Mouse (Mus musculus) heart, postnatal 0 days (tissue): ENCODE measurements at regions not wholly inside any gene's neighbourhood (a gene's known extent, or its start where the extent isn't known, plus 50 kb on each side); places are given as distances from the start of the nearest gene placed in this dataset.

Experiments
- ATAC-seq: fragments of 200-750 bp; cut with Nextera tagmentation; 2 replicates; pipeline ENCODE4 v1.8.0; 2017; ENCODE audit warnings: low read depth, moderate number of reproducible peaks, moderate library complexity; ENCODE audit not compliant: insufficient read depth
- DNase-seq: peaks from one replicate; pipeline ENCODE4 v3.0.0-alpha.2; 2016; ENCODE audit warnings: low spot score
- H3K27ac ChIP-seq: fragments of 300-500 bp; sonication (generic); 2 replicates; pipeline ENCODE4 v1.5.1; 2014; ENCODE audit warnings: low read depth, mild to moderate bottlenecking
- H3K27me3 ChIP-seq: fragments of 300-500 bp; sonication (generic); 2 replicates; pipeline ENCODE4 v1.6.1; 2014; ENCODE audit warnings: low read length, mixed read lengths; ENCODE audit not compliant: control insufficient read depth, insufficient read depth
- H3K36me3 ChIP-seq: fragments of 300-500 bp; sonication (generic); replicated peaks from 2 replicates; pipeline ENCODE4 v1.6.1; 2014; ENCODE audit warnings: low read length, mixed read lengths; ENCODE audit not compliant: control insufficient read depth, insufficient read depth
- H3K4me1 ChIP-seq: fragments of 300-500 bp; sonication (generic); 2 replicates; pipeline ENCODE4 v1.6.1; 2014; ENCODE audit warnings: antibody characterized with exemption; ENCODE audit not compliant: control insufficient read depth, insufficient read depth
- H3K4me2 ChIP-seq: fragments of 300-500 bp; sonication (generic); 2 replicates; pipeline ENCODE4 v1.6.1; 2014; ENCODE audit warnings: low read depth, mild to moderate bottlenecking, low read length, moderate library complexity
- H3K4me3 ChIP-seq: fragments of 300-500 bp; sonication (generic); 2 replicates; pipeline ENCODE4 v1.5.1; 2014; ENCODE audit warnings: low read depth, low read length
- H3K9ac ChIP-seq: fragments of 300-500 bp; sonication (generic); replicated peaks from 2 replicates; pipeline ENCODE4 v1.6.1; 2014; ENCODE audit warnings: low read depth, low read length, mixed read lengths
- H3K9me3 ChIP-seq: fragments of 300-500 bp; sonication (generic); replicated peaks from 2 replicates; pipeline ENCODE4 v1.6.1; 2016; ENCODE audit warnings: low read length; ENCODE audit not compliant: control insufficient read depth
- CTCF ChIP-seq: IDR thresholded peaks from 2 replicates; pipeline ENCODE4 v1.5.1; 2016; ENCODE audit warnings: antibody characterized with exemption, control low read depth, low read depth
- EP300 ChIP-seq: IDR thresholded peaks from 2 replicates; pipeline ENCODE4 v1.6.1; 2016; ENCODE audit warnings: antibody characterized with exemption, low read depth
- WGBS: fragments of 180-500 bp; shearing (Covaris S2); extraction: QIAGEN DNeasy Blood & Tissue Kit; methylation state at CpG from one replicate; pipeline ENCODE4 v1.1.7; 2014; 5-methylcytosine and 5-hydroxymethylcytosine counted together

DNA sequence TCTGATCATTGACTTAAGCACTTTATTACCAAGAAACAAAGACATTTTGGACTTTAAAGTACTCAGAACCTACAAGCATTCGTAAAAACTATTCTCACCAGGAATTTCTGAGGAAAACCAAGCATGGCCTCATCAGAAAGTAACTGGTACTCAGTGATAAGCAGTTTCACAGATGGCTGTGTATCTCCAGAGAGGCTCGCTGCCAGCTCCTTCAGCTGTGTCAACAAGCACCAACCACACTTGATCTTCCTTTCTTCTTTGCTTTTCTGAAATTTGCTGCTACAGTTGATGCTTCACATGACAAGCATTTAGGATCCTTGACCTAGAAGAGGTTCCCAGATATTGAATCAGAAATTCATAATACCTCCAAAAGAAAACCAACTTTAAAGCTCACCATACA, 314.1 kb upstream of the Sptlc3 start:
- H3K27ac ChIP-seq: no peak overlapping the region
- WGBS: 50% methylated on average over 2 of the region's 2 CpGs
- ATAC-seq (no peak), DNase-seq (no peak)
- H3K36me3 ChIP-seq: no peaks in the 10 kb centered on the region
- H3K9ac ChIP-seq: no peak overlapping the region
- no peaks in the 10 kb centered on the region for H3K9me3 ChIP-seq
- TF ChIP-seq CTCF: no peak
- TF ChIP-seq EP300: no peak
- H3K4me2 ChIP-seq: no peak overlapping the region
- no peaks in the 10 kb centered on the region for H3K27me3 ChIP-seq
- H3K4me1 ChIP-seq: no peaks in the 10 kb centered on the region
- H3K4me3 ChIP-seq: no peak overlapping the region

DNA sequence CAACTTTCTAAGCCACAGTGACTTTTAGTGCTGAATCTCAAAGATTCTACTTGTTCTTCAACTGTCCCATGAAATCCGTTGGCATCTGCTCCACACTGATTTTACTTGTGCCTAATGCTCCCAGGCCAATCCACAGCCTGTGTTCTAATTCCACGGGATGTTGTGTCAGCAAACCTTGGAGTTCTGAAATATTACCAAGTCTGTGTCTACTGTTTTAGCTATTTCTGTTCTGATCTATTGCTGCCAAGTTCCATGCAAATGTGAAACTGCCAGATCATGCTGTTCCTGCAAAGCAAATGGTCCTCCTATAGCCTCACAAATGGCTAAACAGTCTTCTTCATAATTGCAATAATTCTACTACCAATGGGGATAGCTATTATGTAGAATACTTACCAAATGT, 295.4 kb upstream of the Sptlc3 start:
- H3K27ac ChIP-seq: no peak overlapping the region
- TF ChIP-seq EP300 (no peak), CTCF (no peak)
- DNase-seq (no peak), ATAC-seq (no peak)
- H3K27me3 ChIP-seq: no peaks in the 10 kb centered on the region
- no peak overlapping the region for H3K4me3 ChIP-seq
- no peaks in the 10 kb centered on the region for H3K9me3 ChIP-seq
- no peak overlapping the region for H3K4me2 ChIP-seq
- no peak overlapping the region for H3K9ac ChIP-seq
- WGBS: 58% methylated on average over 2 of the region's 2 CpGs
- no peaks in the 10 kb centered on the region for H3K36me3 ChIP-seq
- H3K4me1 ChIP-seq: no peaks in the 10 kb centered on the region

DNA sequence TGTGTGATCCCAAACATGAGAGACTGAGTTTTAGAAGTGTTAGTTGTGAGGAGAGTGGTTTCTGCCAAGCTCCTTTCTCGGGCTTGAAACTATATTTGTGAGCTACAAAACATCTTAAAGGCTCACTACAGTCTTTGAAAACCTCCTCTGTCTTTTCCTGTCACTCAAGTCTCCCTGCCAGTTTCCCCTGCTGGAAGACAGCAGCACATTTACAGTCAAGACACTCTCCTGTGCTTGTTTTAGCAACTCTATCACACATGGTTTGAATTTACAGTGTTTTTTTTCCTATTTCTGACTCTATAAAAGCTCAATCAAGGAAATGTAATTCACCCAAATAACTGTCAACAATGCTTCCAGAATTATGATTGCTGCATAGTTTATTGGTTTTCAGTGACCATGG, 286.1 kb upstream of the Sptlc3 start:
- no peaks in the 10 kb centered on the region for H3K4me1 ChIP-seq
- WGBS: 28% methylated on average over 1 of the region's 1 CpGs

DNA sequence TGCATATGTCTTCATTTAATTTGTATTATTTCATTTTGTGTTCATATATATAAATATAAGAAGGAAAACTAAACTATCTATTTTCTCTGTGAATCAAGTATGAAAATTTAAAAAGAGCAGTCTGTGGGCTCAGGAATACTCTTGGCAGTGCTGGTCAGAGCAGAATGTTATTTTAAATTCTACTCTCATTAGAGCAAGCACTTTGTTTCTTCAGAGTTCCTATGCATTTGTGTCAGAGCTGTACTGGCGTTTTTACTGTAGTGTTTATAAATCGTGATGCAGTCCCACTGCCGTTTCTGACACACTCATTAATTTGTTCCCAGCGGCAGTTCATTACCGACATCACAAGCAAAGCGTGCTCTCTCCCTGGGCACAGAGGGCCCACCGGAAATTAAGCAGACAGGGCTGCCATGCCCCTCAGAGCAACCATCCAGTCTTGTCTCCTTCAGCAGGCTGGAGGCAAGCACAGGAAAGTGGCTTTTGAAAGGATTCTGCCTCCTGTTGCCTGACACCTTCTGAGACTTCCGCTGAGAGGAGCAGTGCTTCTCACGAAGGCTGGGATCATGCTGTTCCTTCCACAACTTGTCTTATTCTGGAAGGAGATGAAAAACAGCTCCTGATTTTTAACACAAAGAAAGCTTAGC, 272.8 kb upstream of the Sptlc3 start:
- H3K4me1 ChIP-seq: no peaks in the 10 kb centered on the region
- 32% methylated on average over 9 of the region's 9 CpGs for WGBS
- no peak overlapping the region for H3K4me3 ChIP-seq
- DNase-seq: no peak
- TF ChIP-seq EP300 (no peak), CTCF (no peak)
- no peak overlapping the region for H3K4me2 ChIP-seq
- no peak for ATAC-seq
- H3K9ac ChIP-seq: no peak overlapping the region
- H3K27ac ChIP-seq: no peak overlapping the region
- no peaks in the 10 kb centered on the region for H3K36me3 ChIP-seq
- H3K9me3 ChIP-seq: no peaks in the 10 kb centered on the region
- no peaks in the 10 kb centered on the region for H3K27me3 ChIP-seq

More for the DNA sequence above, 286.1 kb upstream of the Sptlc3 start:
- no peaks in the 10 kb centered on the region for H3K9me3 ChIP-seq
- no peak overlapping the region for H3K4me3 ChIP-seq
- H3K27ac ChIP-seq: no peak overlapping the region
- no peaks in the 10 kb centered on the region for H3K36me3 ChIP-seq
- H3K4me2 ChIP-seq: no peak overlapping the region
- H3K27me3 ChIP-seq: no peaks in the 10 kb centered on the region
- no peak overlapping the region for H3K9ac ChIP-seq
- ATAC-seq (no peak), DNase-seq (no peak)
- TF ChIP-seq EP300 (no peak), CTCF (no peak)

DNA sequence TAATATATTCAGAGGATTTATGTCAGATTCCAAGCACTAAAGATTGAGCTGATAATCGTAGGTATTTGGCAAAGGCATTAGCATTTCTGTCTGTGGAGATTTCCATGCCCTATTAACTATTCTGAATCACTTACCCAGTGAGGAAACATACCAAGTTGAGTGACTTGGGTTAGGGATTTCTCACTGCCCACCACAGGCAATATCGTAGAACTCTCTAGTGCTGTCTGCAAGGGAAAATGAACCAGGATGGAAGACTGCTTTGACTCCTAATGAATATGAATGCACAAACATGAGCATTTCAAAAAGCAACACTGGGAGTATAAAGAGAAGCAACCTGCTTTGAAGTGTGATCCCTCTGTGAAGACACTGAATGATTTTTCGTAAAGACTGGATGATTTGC, 263.3 kb upstream of the Sptlc3 start:
- Histone ChIP-seq H3K27me3 (no peaks in the 10 kb centered on the region), H3K9me3 (no peaks in the 10 kb centered on the region), H3K4me1 (no peaks in the 10 kb centered on the region), H3K9ac (no peak overlapping the region), H3K4me3 (no peak overlapping the region), H3K4me2 (no peak overlapping the region), H3K27ac (no peak overlapping the region), H3K36me3 (no peaks in the 10 kb centered on the region)
- ATAC-seq (no peak), DNase-seq (no peak)
- 62% methylated on average over 3 of the region's 3 CpGs for WGBS
- TF ChIP-seq EP300 (no peak), CTCF (no peak)

DNA sequence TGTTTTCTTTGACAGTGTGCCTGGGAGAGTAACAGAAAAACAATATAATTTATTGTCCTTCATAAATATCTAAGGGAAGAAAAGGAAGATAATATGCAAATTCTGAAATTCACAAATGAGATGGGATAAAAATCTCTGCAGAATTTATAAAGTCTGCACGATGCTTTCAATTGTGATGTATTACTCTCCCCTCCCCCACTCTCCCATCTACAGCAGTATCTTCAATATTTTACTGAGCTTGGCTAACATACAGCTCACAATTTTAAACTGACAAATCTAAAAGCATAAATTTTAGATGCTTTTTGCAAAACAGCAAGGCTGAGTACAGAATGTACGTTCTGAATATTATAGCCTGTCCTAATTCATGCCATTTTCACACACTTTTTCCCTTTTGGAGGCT, 243.6 kb upstream of the Sptlc3 start:
- no peaks in the 10 kb centered on the region for H3K36me3 ChIP-seq
- H3K9me3 ChIP-seq: no peaks in the 10 kb centered on the region

More for the DNA sequence above, 243.6 kb upstream of the Sptlc3 start:
- Histone ChIP-seq H3K4me3 (no peak overlapping the region), H3K4me2 (no peak overlapping the region), H3K9ac (no peak overlapping the region), H3K27ac (no peak overlapping the region), H3K27me3 (no peaks in the 10 kb centered on the region), H3K4me1 (no peaks in the 10 kb centered on the region)
- TF ChIP-seq CTCF (no peak), EP300 (no peak)
- DNase-seq: no peak
- WGBS: 66% methylated on average over 2 of the region's 2 CpGs
- no peak for ATAC-seq
